Mouse (Mus musculus) megakaryocyte, embryonic 14.5 days (primary cell): Measurements from ENCODE around the gene Nab2.

Experiments
- FLI1 ChIP-seq: IDR thresholded peaks from 2 replicates; pipeline ENCODE4 v1.6.1; 2012; ENCODE audit warnings: low read length, inconsistent platforms, mixed read lengths
- GATA1 ChIP-seq: IDR thresholded peaks from 3 replicates; pipeline ENCODE4 v1.6.1; 2012; ENCODE audit warnings: mixed read lengths, low read length, inconsistent platforms, borderline replicate concordance

GRCm38 (mm10) chr10:127705783-127706182 is 37.4 kb upstream of the Nab2 start:
- TF ChIP-seq GATA1, result no peak
- no peak for TF ChIP-seq FLI1
